Mouse (Mus musculus) frontal cortex, postnatal 10 days (tissue): ENCODE measurements around the gene Casz1.

Source experiments
- DNase-seq, 2 experiments: peaks; one replicate each; pipeline ENCODE4 v3.0.0; 2022; ENCODE audit warnings: low spot score in 2 of 2, mixed read lengths in 1 of 2

Gene Casz1

GRCm38 (mm10) chr4:148970742-148971141 lies 166.5 kb downstream of the Casz1 start:
- no peak for DNase-seq

GRCm38 (mm10) chr4:148971613-148972242 lies 167.5 kb downstream of the Casz1 start:
- DNase-seq: peak in 1 of 2 experiments; percentile 3

GRCm38 (mm10) chr4:148972707-148973106 lies 168.5 kb downstream of the Casz1 start:
- peak in 1 of 2 experiments; percentile 4 for DNase-seq

GRCm38 (mm10) chr4:148973387-148973786 lies 169.2 kb downstream of the Casz1 start:
- peak in 1 of 2 experiments; percentile 4 for DNase-seq

GRCm38 (mm10) chr4:148974833-148975232 lies 170.6 kb downstream of the Casz1 start:
- DNase-seq: peak in 1 of 2 experiments; percentile 7

GRCm38 (mm10) chr4:148978221-148978855 lies 174.1 kb downstream of the Casz1 start:
- no peak for DNase-seq

GRCm38 (mm10) chr4:148978926-148979325 lies 174.7 kb downstream of the Casz1 start:
- DNase-seq: no peak

GRCm38 (mm10) chr4:148979837-148980236 lies 175.6 kb downstream of the Casz1 start:
- no peak for DNase-seq

GRCm38 (mm10) chr4:148982274-148982673 lies 178.0 kb downstream of the Casz1 start:
- no peak for DNase-seq

- no peak for DNase-seq
Observed at GRCm38 (mm10) chr4:148984701-148985540, 180.7 kb downstream of the Casz1 start.

- DNase-seq: no peak
Observed at GRCm38 (mm10) chr4:148985541-148986476, 181.6 kb downstream of the Casz1 start.

GRCm38 (mm10) chr4:148990038-148990437 lies 185.8 kb downstream of the Casz1 start:
- DNase-seq: no peak

GRCm38 (mm10) chr4:148993948-148994347 lies 189.7 kb downstream of the Casz1 start:
- DNase-seq: no peak

GRCm38 (mm10) chr4:149000746-149001145 lies 196.5 kb downstream of the Casz1 start:
- no peak for DNase-seq

GRCm38 (mm10) chr4:149001515-149001914 lies 197.3 kb downstream of the Casz1 start:
- no peak for DNase-seq

GRCm38 (mm10) chr4:149002441-149003093 lies 198.3 kb downstream of the Casz1 start:
- no peak for DNase-seq
